29 mouse cellular contexts compared by ENCODE assay signal in the genomic region with DNA sequence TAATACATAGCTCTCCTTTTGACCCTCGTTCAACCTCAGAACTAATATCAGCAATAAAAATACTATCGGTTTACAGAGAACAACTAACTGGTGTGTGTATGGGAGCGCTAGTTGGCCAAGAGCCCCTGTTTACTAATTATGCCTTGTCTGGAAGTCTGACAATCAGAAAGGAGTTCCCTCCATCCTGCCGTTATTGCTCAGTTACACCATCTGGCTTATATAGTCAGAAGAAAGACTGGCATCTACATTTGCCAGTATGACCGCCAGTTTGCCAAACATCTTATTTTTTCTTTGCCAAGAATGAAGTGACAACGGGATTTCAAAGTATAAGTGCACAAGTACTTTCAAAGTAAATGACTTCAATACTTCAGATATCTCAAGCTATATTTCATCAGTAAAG. TPM values are rescaled to one million over a fixed set of nuclear protein-coding genes. Genes with fewer than 3 reads are reported as not detected.
A peak's percentile ranks its signal among the peaks of the same experiment; 100 is the strongest.
DNase-seq lines count a peak whose midpoint lies in the region; ATAC-seq lines count a peak whose summit lies in the region.
"Had no signal": no experiment of that assay in that cellular context is flagged by ENCODE, and none has a peak within 500 bp of the region (broad histone marks: within the 10 kb centered on the region; RNA-seq: fewer than 3 reads in every experiment).

No protein-coding gene starts in this region.

- H3K9me3 ChIP-seq in forebrain, embryonic 15.5 days: no peaks in the 10 kb centered on the region
- no peaks in the 10 kb centered on the region for H3K9me3 ChIP-seq in forebrain, embryonic 11.5 days (ENCODE audit: control insufficient read depth, low read length)
- H3K9me3 ChIP-seq in forebrain, embryonic 16.5 days (ENCODE audit: control insufficient read depth, low read length): no peaks in the 10 kb centered on the region
- H3K9me3 ChIP-seq: embryonic facial prominence, embryonic 10.5 days; embryonic facial prominence, embryonic 13.5 days; heart, embryonic 10.5 days; heart, embryonic 13.5 days; hindbrain, embryonic 12.5 days; hindbrain, embryonic 15.5 days; intestine, embryonic 15.5 days had no signal

- no peak overlapping the region for H3K27ac ChIP-seq in forebrain, embryonic 15.5 days (replicated peaks)
- H3K27ac ChIP-seq in forebrain, embryonic 11.5 days (ENCODE audit: low read depth, low read length): no peak overlapping the region
- no peak overlapping the region for H3K27ac ChIP-seq in forebrain, embryonic 16.5 days (ENCODE audit: low read length)
- H3K27ac ChIP-seq: embryonic facial prominence, embryonic 10.5 days; embryonic facial prominence, embryonic 13.5 days; gastrocnemius, adult 2 months; heart, adult 2 months; heart, embryonic 10.5 days; heart, embryonic 13.5 days; hindbrain, embryonic 12.5 days; hindbrain, embryonic 15.5 days; intestine, embryonic 15.5 days had no signal

- H3K4me3 ChIP-seq in forebrain, embryonic 15.5 days: no peak overlapping the region
- H3K4me3 ChIP-seq in forebrain, embryonic 11.5 days (ENCODE audit: low read depth, low read length): no peak overlapping the region
- no peak overlapping the region for H3K4me3 ChIP-seq in forebrain, embryonic 16.5 days (replicated peaks; ENCODE audit: low read length)
- H3K4me3 ChIP-seq: embryonic facial prominence, embryonic 10.5 days; embryonic facial prominence, embryonic 13.5 days; gastrocnemius, adult 2 months; heart, adult 2 months; heart, embryonic 10.5 days; heart, embryonic 13.5 days; hindbrain, embryonic 12.5 days; hindbrain, embryonic 15.5 days; intestine, embryonic 15.5 days had no signal

- H3K36me3 ChIP-seq in forebrain, embryonic 15.5 days: no peaks in the 10 kb centered on the region
- no peaks in the 10 kb centered on the region for H3K36me3 ChIP-seq in forebrain, embryonic 11.5 days (ENCODE audit: control insufficient read depth, insufficient read depth, low read length)
- H3K36me3 ChIP-seq in forebrain, embryonic 16.5 days (ENCODE audit: control insufficient read depth, insufficient read depth): no peaks in the 10 kb centered on the region
- H3K36me3 ChIP-seq: embryonic facial prominence, embryonic 10.5 days; embryonic facial prominence, embryonic 13.5 days; heart, embryonic 10.5 days; heart, embryonic 13.5 days; hindbrain, embryonic 12.5 days; hindbrain, embryonic 15.5 days; intestine, embryonic 15.5 days had no signal

- H3K4me1 ChIP-seq in forebrain, embryonic 15.5 days: peaks cover 8% of the 10 kb centered on the region; the same call in 1 of the 2 replicates
- H3K4me1 ChIP-seq in forebrain, embryonic 11.5 days (replicated peaks; ENCODE audit: control insufficient read depth, insufficient read depth, low read length): no peaks in the 10 kb centered on the region
- peaks cover 6% of the 10 kb centered on the region; the same call in 1 of the 2 replicates for H3K4me1 ChIP-seq in forebrain, embryonic 16.5 days (replicated peaks; ENCODE audit: control insufficient read depth, insufficient read depth, low read length)
- H3K4me1 ChIP-seq: embryonic facial prominence, embryonic 10.5 days; embryonic facial prominence, embryonic 13.5 days; heart, embryonic 13.5 days; hindbrain, embryonic 12.5 days; hindbrain, embryonic 15.5 days; intestine, embryonic 15.5 days had no signal

- intact Hi-C loops in heart, postnatal 36 days (cut with DNase I): no loop called here

- H3K4me2 ChIP-seq in forebrain, embryonic 15.5 days (replicated peaks): no peak overlapping the region
- H3K4me2 ChIP-seq in forebrain, embryonic 11.5 days (ENCODE audit: low read depth, low read length, severe bottlenecking): no peak overlapping the region
- no peak overlapping the region for H3K4me2 ChIP-seq in forebrain, embryonic 16.5 days (ENCODE audit: low read length)
- H3K4me2 ChIP-seq: embryonic facial prominence, embryonic 13.5 days; heart, embryonic 13.5 days; hindbrain, embryonic 12.5 days; hindbrain, embryonic 15.5 days; intestine, embryonic 15.5 days had no signal

- H3K27me3 ChIP-seq in forebrain, embryonic 15.5 days: no peaks in the 10 kb centered on the region
- no peaks in the 10 kb centered on the region for H3K27me3 ChIP-seq in forebrain, embryonic 11.5 days (ENCODE audit: control insufficient read depth, insufficient read depth, low read length)
- no peaks in the 10 kb centered on the region for H3K27me3 ChIP-seq in forebrain, embryonic 16.5 days (replicated peaks; ENCODE audit: control insufficient read depth, insufficient read depth, low read length)
- H3K27me3 ChIP-seq: embryonic facial prominence, embryonic 13.5 days; heart, embryonic 13.5 days; hindbrain, embryonic 12.5 days; hindbrain, embryonic 15.5 days; intestine, embryonic 15.5 days had no signal

- WGBS in forebrain, embryonic 15.5 days: 60% methylated on average over 6 of the region's 6 CpGs
- WGBS in forebrain, embryonic 11.5 days: 91% methylated on average over 6 of the region's 6 CpGs
- 59% methylated on average over 6 of the region's 6 CpGs for WGBS in forebrain, embryonic 16.5 days

- DNase-seq in cerebellum, postnatal 10 days: peak; percentile 37 to 41
- DNase-seq in forebrain, embryonic 11.5 days (ENCODE audit: low spot score): no peak
- DNase-seq in brain, adult 2 months (ENCODE audit: low read depth, low spot score): peak; percentile 42
- no peak for DNase-seq in heart, adult 18-20 months
- no peak for DNase-seq in heart, postnatal 36 days
- DNase-seq: adrenal gland, postnatal 10 days; adrenal gland, postnatal 36 days; cerebellum, adult 11 months; cerebellum, adult 2 months; cerebellum, adult 9-11 months; cerebellum, postnatal 36 days; embryo, embryonic 11 days; gastrocnemius, adult 2 months; gastrocnemius, postnatal 14 days; heart, adult 2 months; heart, postnatal 14 days; kidney, adult 18-20 months; kidney, adult 9 months had no signal

- no peak overlapping the region for H3K9ac ChIP-seq in forebrain, embryonic 15.5 days (replicated peaks)
- H3K9ac ChIP-seq in forebrain, embryonic 11.5 days (ENCODE audit: low read length): no peak overlapping the region
- no peak overlapping the region for H3K9ac ChIP-seq in forebrain, embryonic 16.5 days (replicated peaks; ENCODE audit: low read depth, low read length)
- H3K9ac ChIP-seq: embryonic facial prominence, embryonic 13.5 days; heart, embryonic 13.5 days; hindbrain, embryonic 12.5 days; hindbrain, embryonic 15.5 days; intestine, embryonic 15.5 days had no signal

- no peak for ATAC-seq in cerebellum, adult (ENCODE audit: insufficient number of reproducible peaks, low FRiP score, low TSS enrichment)
- peak; percentile 87 for ATAC-seq in forebrain, embryonic 15.5 days (replicated peaks)
- ATAC-seq in forebrain, embryonic 11.5 days (replicated peaks; ENCODE audit: low FRiP score): no peak
- peak; percentile 89 for ATAC-seq in forebrain, embryonic 16.5 days
- ATAC-seq: activated CD4-positive, CD25-positive, alpha-beta regulatory T cell, adult 4 months; intestine, embryonic 15.5 days had no signal

RNA-seq across cellular contexts. Expression of a gene that starts 24.0 kb away (rescaled TPM):
- polyA plus RNA-seq in forebrain, embryonic 15.5 days (2015; fragmentation: Nextera tagmentation; extraction: Ambion mirVana): 20.5 and 21.7 TPM in 2 replicates
- polyA plus RNA-seq in forebrain, embryonic 11.5 days (2014; fragmentation: Nextera tagmentation; extraction: Ambion mirVana): 20.8 and 22.8 TPM in 2 replicates
- polyA plus RNA-seq in forebrain, embryonic 16.5 days (2015; fragmentation: Nextera tagmentation; extraction: Ambion mirVana): 21.2 and 22.8 TPM in 2 replicates
- 10 to 100 TPM in 1 of 2 experiments, 1 to 10 TPM in 1; 7.9 to 10.3 TPM for total RNA-seq in heart, adult 18-20 months (2021)
- total RNA-seq in heart, postnatal 36 days (2021): 1 to 10 TPM; 7.5 to 8.8 TPM

RNA-seq across cellular contexts. Expression of a gene that starts 49.2 kb away (rescaled TPM):
- polyA plus RNA-seq in forebrain, embryonic 15.5 days (2015; fragmentation: Nextera tagmentation; extraction: Ambion mirVana): 4.0 and 4.6 TPM in 2 replicates
- 10.6 and 12.2 TPM in 2 replicates for polyA plus RNA-seq in forebrain, embryonic 11.5 days (2014; fragmentation: Nextera tagmentation; extraction: Ambion mirVana)
- 3.9 and 4.4 TPM in 2 replicates for polyA plus RNA-seq in forebrain, embryonic 16.5 days (2015; fragmentation: Nextera tagmentation; extraction: Ambion mirVana)
- total RNA-seq in heart, adult 18-20 months (2021): 10 to 100 TPM; 12.3 to 12.9 TPM
- total RNA-seq in heart, postnatal 36 days (2021): 10 to 100 TPM; 15.5 to 18.2 TPM

Comparison
In these comparisons a context has a peak if more than half of its experiments do, and no peak if none do; other contexts are left out.
1. ATAC-seq: peak in forebrain, embryonic 15.5 days (single experiment) and forebrain, embryonic 16.5 days (single experiment); none in cerebellum, adult (single experiment) and forebrain, embryonic 11.5 days (single experiment).
2. DNase-seq: peak in cerebellum, postnatal 10 days (2 of 2) and brain, adult 2 months (single experiment); none in forebrain, embryonic 11.5 days (single experiment), heart, adult 18-20 months (0 of 2) and heart, postnatal 36 days (0 of 2).